21 mouse cellular contexts compared by ENCODE assay signal in the genomic region with DNA sequence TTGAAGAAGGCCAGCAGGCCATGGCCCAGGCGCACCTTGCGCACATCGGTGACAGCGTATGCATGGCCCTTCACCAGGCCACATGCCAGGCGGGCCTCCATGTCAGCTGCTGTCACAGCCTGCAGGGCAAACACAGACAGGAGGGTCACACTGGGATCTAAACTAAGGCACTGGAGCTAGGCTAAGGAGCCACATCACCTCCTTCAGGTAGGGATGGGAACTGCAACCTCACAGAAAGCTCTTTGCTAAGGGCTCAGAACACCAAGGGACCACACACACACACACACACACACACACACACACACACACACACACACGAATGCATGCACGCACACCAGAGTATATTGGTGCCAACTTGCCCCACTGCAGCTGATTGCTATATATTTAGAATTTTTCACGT. TPM values are rescaled to one million over a fixed set of nuclear protein-coding genes. Genes with fewer than 3 reads are reported as not detected.
A peak's percentile ranks its signal among the peaks of the same experiment; 100 is the strongest.
DNase-seq lines count a peak whose midpoint lies in the region; ATAC-seq and TF ChIP-seq lines count a peak whose summit lies in the region.
"Had no signal": no experiment of that assay in that cellular context is flagged by ENCODE, and none has a peak within 500 bp of the region (broad histone marks: within the 10 kb centered on the region; RNA-seq: fewer than 3 reads in every experiment).

No protein-coding gene starts in this region.

- H3K27ac ChIP-seq in intestine, postnatal 0 days (ENCODE audit: low read depth, low read length), result no peak overlapping the region
- no peak overlapping the region for H3K27ac ChIP-seq in intestine, embryonic 16.5 days (ENCODE audit: low read length)
- no peak overlapping the region for H3K27ac ChIP-seq in midbrain, postnatal 0 days (ENCODE audit: low read depth, low read length)
- no peak overlapping the region for H3K27ac ChIP-seq in midbrain, embryonic 14.5 days (replicated peaks; ENCODE audit: low read depth, low read length)
- no peak overlapping the region for H3K27ac ChIP-seq in heart, embryonic 10.5 days
- H3K27ac ChIP-seq: embryonic facial prominence, embryonic 13.5 days; limb, embryonic 12.5 days; macrophage; neural tube, embryonic 12.5 days; stomach, embryonic 15.5 days had no signal

- peak; percentile 59 for TF ChIP-seq CTCF in intestine, postnatal 0 days (IDR thresholded peaks at IDR 0.05; ENCODE audit: low read depth)
- 0 out of 2 replicates have a peak, but pooled peaks have one; percentile 13 for TF ChIP-seq CTCF in midbrain, postnatal 0 days (IDR thresholded peaks at IDR 0.05)

- no peak overlapping the region for H3K4me3 ChIP-seq in intestine, postnatal 0 days (ENCODE audit: low read depth, low read length)
- H3K4me3 ChIP-seq in intestine, embryonic 16.5 days (ENCODE audit: low read length), result no peak overlapping the region
- no peak overlapping the region for H3K4me3 ChIP-seq in midbrain, postnatal 0 days (ENCODE audit: low read depth, low read length)
- H3K4me3 ChIP-seq in midbrain, embryonic 14.5 days (replicated peaks; ENCODE audit: low read depth, low read length), result no peak overlapping the region
- H3K4me3 ChIP-seq in heart, embryonic 10.5 days, result no peak overlapping the region
- H3K4me3 ChIP-seq: embryonic facial prominence, embryonic 13.5 days; limb, embryonic 12.5 days; neural tube, embryonic 12.5 days; stomach, embryonic 15.5 days had no signal

- no peaks in the 10 kb centered on the region for H3K4me1 ChIP-seq in intestine, postnatal 0 days (replicated peaks; ENCODE audit: control insufficient read depth, insufficient read depth, low read length)
- no peaks in the 10 kb centered on the region for H3K4me1 ChIP-seq in intestine, embryonic 16.5 days (ENCODE audit: control insufficient read depth, insufficient read depth, low read length)
- no peaks in the 10 kb centered on the region for H3K4me1 ChIP-seq in midbrain, postnatal 0 days (ENCODE audit: insufficient read depth, low read length)
- no peaks in the 10 kb centered on the region for H3K4me1 ChIP-seq in midbrain, embryonic 14.5 days (ENCODE audit: control insufficient read depth, insufficient read depth, low read length)
- no peaks in the 10 kb centered on the region; the same call in 1 of the 2 replicates for H3K4me1 ChIP-seq in heart, embryonic 10.5 days
- H3K4me1 ChIP-seq: embryonic facial prominence, embryonic 13.5 days; limb, embryonic 12.5 days; neural tube, embryonic 12.5 days; stomach, embryonic 15.5 days had no signal

- peaks cover 12% of the 10 kb centered on the region; the same call in 1 of the 2 replicates for H3K36me3 ChIP-seq in intestine, postnatal 0 days (ENCODE audit: control insufficient read depth, insufficient read depth)
- H3K36me3 ChIP-seq in intestine, embryonic 16.5 days (ENCODE audit: control insufficient read depth, insufficient read depth, low read length), result no peaks in the 10 kb centered on the region
- H3K36me3 ChIP-seq in midbrain, postnatal 0 days (ENCODE audit: insufficient read depth, low read length), result peaks cover 40% of the 10 kb centered on the region
- 0 out of 2 replicates have a peak, but pooled peaks cover 6% of the 10 kb centered on the region for H3K36me3 ChIP-seq in midbrain, embryonic 14.5 days (ENCODE audit: control insufficient read depth, insufficient read depth, low read length)
- H3K36me3 ChIP-seq in splenic B cell, adult 2 months (ENCODE audit: control insufficient read depth, insufficient read depth, low read length, poor library complexity, severe bottlenecking), result no peaks in the 10 kb centered on the region; the same call in 1 of the 2 replicates
- peaks cover 6% of the 10 kb centered on the region; the same call in 1 of the 2 replicates for H3K36me3 ChIP-seq in heart, embryonic 10.5 days
- H3K36me3 ChIP-seq: embryonic facial prominence, embryonic 13.5 days; limb, embryonic 12.5 days; stomach, embryonic 15.5 days had no signal

- WGBS in intestine, postnatal 0 days, result 92% methylated on average over 8 of the region's 8 CpGs
- WGBS in intestine, embryonic 16.5 days, result 98% methylated on average over 8 of the region's 8 CpGs
- WGBS in midbrain, postnatal 0 days, result 97% methylated on average over 8 of the region's 8 CpGs
- WGBS in midbrain, embryonic 14.5 days, result 91% methylated on average over 8 of the region's 8 CpGs
- 91% methylated on average over 8 of the region's 8 CpGs for WGBS in heart, embryonic 10.5 days

- H3K4me2 ChIP-seq in intestine, postnatal 0 days (replicated peaks; ENCODE audit: low read depth), result no peak overlapping the region
- H3K4me2 ChIP-seq in intestine, embryonic 16.5 days (ENCODE audit: low read depth, low read length), result no peak overlapping the region
- no peak overlapping the region for H3K4me2 ChIP-seq in midbrain, postnatal 0 days (ENCODE audit: low read depth, low read length, poor library complexity, severe bottlenecking)
- H3K4me2 ChIP-seq in midbrain, embryonic 14.5 days (ENCODE audit: low read length), result no peak overlapping the region
- H3K4me2 ChIP-seq: embryonic facial prominence, embryonic 13.5 days; limb, embryonic 12.5 days; neural tube, embryonic 12.5 days; stomach, embryonic 15.5 days had no signal

- no peaks in the 10 kb centered on the region for H3K9me3 ChIP-seq in intestine, postnatal 0 days (ENCODE audit: control insufficient read depth)
- no peaks in the 10 kb centered on the region for H3K9me3 ChIP-seq in intestine, embryonic 16.5 days (ENCODE audit: control insufficient read depth, low read length)
- no peaks in the 10 kb centered on the region for H3K9me3 ChIP-seq in midbrain, postnatal 0 days (ENCODE audit: low read length)
- H3K9me3 ChIP-seq in midbrain, embryonic 14.5 days (ENCODE audit: control insufficient read depth, low read length), result no peaks in the 10 kb centered on the region
- H3K9me3 ChIP-seq in heart, embryonic 10.5 days, result no peaks in the 10 kb centered on the region
- H3K9me3 ChIP-seq: embryonic facial prominence, embryonic 13.5 days; limb, embryonic 12.5 days; neural tube, embryonic 12.5 days; stomach, embryonic 15.5 days had no signal

- DNase-seq in midbrain, postnatal 0 days (ENCODE audit: low spot score), result no peak
- DNase-seq in midbrain, embryonic 14.5 days, result no peak
- DNase-seq in NIH3T3 (ENCODE audit: low read depth), result peak; percentile 9
- DNase-seq in splenic B cell, adult 2 months (ENCODE audit: low read depth, low spot score), result peak; percentile 20
- no peak for DNase-seq in heart, embryonic 10.5 days (ENCODE audit: low spot score)
- no peak for DNase-seq in layer of hippocampus, postnatal 14 days (ENCODE audit: low spot score in 2 of 2)
- DNase-seq: B cell, adult 2 months; cerebellum, adult 11 months; gastrocnemius, postnatal 14 days; kidney, adult 11 months; kidney, postnatal 4 days; lung, adult 18-20 months; thymus, postnatal 36 days had no signal

- H3K9ac ChIP-seq in intestine, postnatal 0 days (ENCODE audit: low read depth, low read length), result no peak overlapping the region
- H3K9ac ChIP-seq in intestine, embryonic 16.5 days (ENCODE audit: low read depth, low read length), result no peak overlapping the region
- H3K9ac ChIP-seq in midbrain, postnatal 0 days (replicated peaks; ENCODE audit: low read length, poor library complexity, severe bottlenecking), result no peak overlapping the region
- no peak overlapping the region for H3K9ac ChIP-seq in midbrain, embryonic 14.5 days (replicated peaks; ENCODE audit: low read length)
- H3K9ac ChIP-seq: embryonic facial prominence, embryonic 13.5 days; limb, embryonic 12.5 days; neural tube, embryonic 12.5 days; stomach, embryonic 15.5 days had no signal

- no peaks in the 10 kb centered on the region for H3K27me3 ChIP-seq in intestine, postnatal 0 days (replicated peaks; ENCODE audit: control insufficient read depth, insufficient read depth, low read length)
- no peaks in the 10 kb centered on the region for H3K27me3 ChIP-seq in intestine, embryonic 16.5 days (replicated peaks; ENCODE audit: control insufficient read depth, insufficient read depth, low read length)
- H3K27me3 ChIP-seq in midbrain, postnatal 0 days (ENCODE audit: insufficient read depth, low read length), result no peaks in the 10 kb centered on the region
- no peaks in the 10 kb centered on the region for H3K27me3 ChIP-seq in midbrain, embryonic 14.5 days (ENCODE audit: control insufficient read depth, insufficient read depth, low read length)
- no peaks in the 10 kb centered on the region for H3K27me3 ChIP-seq in splenic B cell, adult 2 months (ENCODE audit: control insufficient read depth, insufficient read depth, low read length, poor library complexity, severe bottlenecking)
- H3K27me3 ChIP-seq in heart, embryonic 10.5 days (ENCODE audit: insufficient read depth, poor library complexity, severe bottlenecking), result no peaks in the 10 kb centered on the region
- H3K27me3 ChIP-seq: embryonic facial prominence, embryonic 13.5 days; limb, embryonic 12.5 days; neural tube, embryonic 12.5 days; Patski; stomach, embryonic 15.5 days had no signal

- ATAC-seq in intestine, postnatal 0 days, result no peak
- no peak for ATAC-seq in intestine, embryonic 16.5 days
- ATAC-seq in midbrain, postnatal 0 days (ENCODE audit: low FRiP score), result no peak
- no peak for ATAC-seq in midbrain, embryonic 14.5 days (ENCODE audit: low FRiP score, low TSS enrichment)
- ATAC-seq: Patski had no signal

RNA-seq across cellular contexts. Expression of a gene that starts 12.4 kb away (rescaled TPM):
- polyA plus RNA-seq in intestine, postnatal 0 days (2015; fragmentation: Nextera tagmentation; extraction: Ambion mirVana), result 24.0 and 25.0 TPM in 2 replicates
- polyA plus RNA-seq in intestine, embryonic 16.5 days (2015; fragmentation: Nextera tagmentation; extraction: Ambion mirVana), result 24.0 and 35.6 TPM in 2 replicates
- total RNA-seq in midbrain, postnatal 0 days (2014; rRNA removed), result 66.0 and 74.3 TPM in 2 replicates
- polyA plus RNA-seq in midbrain, postnatal 0 days (2015; fragmentation: Nextera tagmentation; extraction: Ambion mirVana), result 11.1 and 14.6 TPM in 2 replicates
- polyA plus RNA-seq in midbrain, embryonic 14.5 days (2014; fragmentation: Nextera tagmentation; extraction: Ambion mirVana), result 20.3 and 21.0 TPM in 2 replicates
- polyA plus RNA-seq in heart, embryonic 10.5 days (2016; fragmentation: Nextera tagmentation; extraction: Ambion mirVana), result 16.4 and 17.3 TPM in 2 replicates
- total RNA-seq in layer of hippocampus, postnatal 14 days (2021), result 10 to 100 TPM; 13.5 to 14.4 TPM

RNA-seq across cellular contexts. Expression of a gene that starts 13.6 kb away (rescaled TPM):
- polyA plus RNA-seq in intestine, postnatal 0 days (2015; fragmentation: Nextera tagmentation; extraction: Ambion mirVana), result 0.10 and 0.26 TPM in 2 replicates
- polyA plus RNA-seq in intestine, embryonic 16.5 days (2015; fragmentation: Nextera tagmentation; extraction: Ambion mirVana), result 0.37 TPM in 2 replicates
- 0.55 and 0.57 TPM in 2 replicates for total RNA-seq in midbrain, postnatal 0 days (2014; rRNA removed)
- 0.22 and 0.46 TPM in 2 replicates for polyA plus RNA-seq in midbrain, postnatal 0 days (2015; fragmentation: Nextera tagmentation; extraction: Ambion mirVana)
- polyA plus RNA-seq in midbrain, embryonic 14.5 days (2014; fragmentation: Nextera tagmentation; extraction: Ambion mirVana), result 0.29 and 0.43 TPM in 2 replicates
- polyA plus RNA-seq in heart, embryonic 10.5 days (2016; fragmentation: Nextera tagmentation; extraction: Ambion mirVana), result 0.33 TPM in 2 replicates
- total RNA-seq in layer of hippocampus, postnatal 14 days (2021), result 1 to 10 TPM; 1.1 to 1.5 TPM
- polyA plus RNA-seq: macrophage had no signal

RNA-seq across cellular contexts. Expression of a gene that starts 46.3 kb away (rescaled TPM):
- polyA plus RNA-seq in intestine, postnatal 0 days (2015; fragmentation: Nextera tagmentation; extraction: Ambion mirVana), result 3.3 and 3.4 TPM in 2 replicates
- 10.2 and 10.9 TPM in 2 replicates for polyA plus RNA-seq in intestine, embryonic 16.5 days (2015; fragmentation: Nextera tagmentation; extraction: Ambion mirVana)
- 40.0 and 51.9 TPM in 2 replicates for total RNA-seq in midbrain, postnatal 0 days (2014; rRNA removed)
- 20.7 and 20.9 TPM in 2 replicates for polyA plus RNA-seq in midbrain, postnatal 0 days (2015; fragmentation: Nextera tagmentation; extraction: Ambion mirVana)
- 9.8 and 9.9 TPM in 2 replicates for polyA plus RNA-seq in midbrain, embryonic 14.5 days (2014; fragmentation: Nextera tagmentation; extraction: Ambion mirVana)
- polyA plus RNA-seq in heart, embryonic 10.5 days (2016; fragmentation: Nextera tagmentation; extraction: Ambion mirVana), result 9.4 and 11.0 TPM in 2 replicates
- 10 to 100 TPM; 57.0 to 58.9 TPM for total RNA-seq in layer of hippocampus, postnatal 14 days (2021)

Comparison
In these comparisons a context has a peak if more than half of its experiments do, and no peak if none do; other contexts are left out.
1. DNase-seq: peak in NIH3T3 (single experiment) and splenic B cell, adult 2 months (single experiment); none in midbrain, postnatal 0 days (single experiment), midbrain, embryonic 14.5 days (single experiment), heart, embryonic 10.5 days (single experiment) and layer of hippocampus, postnatal 14 days (0 of 2).